Comparison of ENCODE assay signal across 13 mouse cellular contexts in genomic region chr3:98050492-98051406, GRCm38 (mm10). TPM values are rescaled to one million over a fixed set of nuclear protein-coding genes. Genes with fewer than 3 reads are reported as not detected.
DNase-seq lines count a peak whose midpoint lies in the region; ATAC-seq and TF ChIP-seq lines count a peak whose summit lies in the region.
"Had no signal": no experiment of that assay in that cellular context is flagged by ENCODE, and none has a peak within 500 bp of the region (broad histone marks: within the 10 kb centered on the region; RNA-seq: fewer than 3 reads in every experiment).

No protein-coding gene starts in this region.

- no peaks in the 10 kb centered on the region for H3K36me3 ChIP-seq in midbrain, embryonic 13.5 days
- no peaks in the 10 kb centered on the region for H3K36me3 ChIP-seq in midbrain, embryonic 16.5 days (ENCODE audit: control insufficient read depth, insufficient read depth, low read length)
- H3K36me3 ChIP-seq in hindbrain, postnatal 0 days (ENCODE audit: insufficient read depth, low read length), result no peaks in the 10 kb centered on the region

- no peaks in the 10 kb centered on the region for H3K27me3 ChIP-seq in midbrain, embryonic 13.5 days
- no peaks in the 10 kb centered on the region for H3K27me3 ChIP-seq in midbrain, embryonic 16.5 days (ENCODE audit: control insufficient read depth, insufficient read depth, low read depth, low read length)
- no peaks in the 10 kb centered on the region for H3K27me3 ChIP-seq in hindbrain, postnatal 0 days (ENCODE audit: insufficient read depth, low read length)

- no peak overlapping the region for H3K27ac ChIP-seq in midbrain, embryonic 13.5 days
- no peak overlapping the region for H3K27ac ChIP-seq in midbrain, embryonic 16.5 days (ENCODE audit: low read length)
- H3K27ac ChIP-seq in hindbrain, postnatal 0 days, result no peak overlapping the region

- 37% methylated on average over 14 of the region's 14 CpGs for WGBS in midbrain, embryonic 13.5 days
- 36% methylated on average over 14 of the region's 14 CpGs for WGBS in midbrain, embryonic 16.5 days
- 45% methylated on average over 14 of the region's 14 CpGs for WGBS in hindbrain, postnatal 0 days

- no peak for TF ChIP-seq CTCF in hindbrain, postnatal 0 days (IDR thresholded peaks at IDR 0.05; ENCODE audit: low read depth)

- peak; percentile 48 for ATAC-seq in midbrain, embryonic 13.5 days
- no peak for ATAC-seq in midbrain, embryonic 16.5 days
- peak; percentile 67 for ATAC-seq in hindbrain, postnatal 0 days

- H3K4me3 ChIP-seq in midbrain, embryonic 13.5 days (replicated peaks), result no peak overlapping the region
- H3K4me3 ChIP-seq in midbrain, embryonic 16.5 days (ENCODE audit: low read depth, low read length), result no peak overlapping the region
- H3K4me3 ChIP-seq in hindbrain, postnatal 0 days (ENCODE audit: low read length), result no peak overlapping the region

- H3K4me2 ChIP-seq in midbrain, embryonic 13.5 days (replicated peaks), result no peak overlapping the region
- H3K4me2 ChIP-seq in midbrain, embryonic 16.5 days (ENCODE audit: low read length), result no peak overlapping the region
- no peak overlapping the region for H3K4me2 ChIP-seq in hindbrain, postnatal 0 days (ENCODE audit: low read depth, low read length)
- H3K4me2 ChIP-seq: heart, embryonic 11.5 days; lung, embryonic 14.5 days had no signal

- peaks cover 33% of the 10 kb centered on the region for H3K4me1 ChIP-seq in midbrain, embryonic 13.5 days (replicated peaks)
- H3K4me1 ChIP-seq in midbrain, embryonic 16.5 days (ENCODE audit: control insufficient read depth, insufficient read depth, low read length), result peaks cover 11% of the 10 kb centered on the region; the same call in 1 of the 2 replicates
- H3K4me1 ChIP-seq in hindbrain, postnatal 0 days (ENCODE audit: insufficient read depth, low read length), result peaks cover 27% of the 10 kb centered on the region

- H3K9me3 ChIP-seq in midbrain, embryonic 13.5 days, result no peaks in the 10 kb centered on the region
- H3K9me3 ChIP-seq in midbrain, embryonic 16.5 days (replicated peaks; ENCODE audit: control insufficient read depth, low read length, poor library complexity, severe bottlenecking), result no peaks in the 10 kb centered on the region
- no peaks in the 10 kb centered on the region for H3K9me3 ChIP-seq in hindbrain, postnatal 0 days (ENCODE audit: low read length)

- peak; percentile 91 for DNase-seq in heart, adult 11 months
- no peak for DNase-seq in heart, postnatal 4 days
- DNase-seq in hindbrain, postnatal 0 days (ENCODE audit: low spot score), result peak; percentile 51
- DNase-seq in spleen, postnatal 36 days (ENCODE audit: low spot score in 2 of 2), result no peak
- DNase-seq in heart, adult 8-10 months (ENCODE audit: low spot score), result no peak
- DNase-seq: kidney, postnatal 4 days; layer of hippocampus, postnatal 36 days; lung, embryonic 14.5 days; right cerebral cortex, postnatal 4 days; thymus, postnatal 14 days had no signal

- H3K9ac ChIP-seq in midbrain, embryonic 13.5 days (replicated peaks), result no peak overlapping the region
- H3K9ac ChIP-seq in midbrain, embryonic 16.5 days (ENCODE audit: low read depth, low read length), result no peak overlapping the region
- no peak overlapping the region for H3K9ac ChIP-seq in hindbrain, postnatal 0 days (replicated peaks; ENCODE audit: low read length)
- H3K9ac ChIP-seq: lung, embryonic 14.5 days had no signal

RNA-seq across cellular contexts. Expression of gene Notch2, which starts 37.4 kb away (rescaled TPM):
- 10 to 100 TPM; 38.5 to 40.1 TPM for total RNA-seq in heart, postnatal 4 days (2021)
- polyA plus RNA-seq in midbrain, embryonic 13.5 days (2015; fragmentation: Nextera tagmentation; extraction: Ambion mirVana), result 9.0 and 10.0 TPM in 2 replicates
- polyA plus RNA-seq in midbrain, embryonic 16.5 days (2015; fragmentation: Nextera tagmentation; extraction: Ambion mirVana), result 6.6 and 7.0 TPM in 2 replicates
- 37.7 and 44.9 TPM in 2 replicates for total RNA-seq in hindbrain, postnatal 0 days (2014; rRNA removed)
- 9.5 and 9.9 TPM in 2 replicates for polyA plus RNA-seq in hindbrain, postnatal 0 days (2015; fragmentation: Nextera tagmentation; extraction: Ambion mirVana)
- 10 to 100 TPM; 15.1 to 20.0 (median 15.4) TPM for total RNA-seq in heart, adult 8-10 months (2022)

Comparison
In these comparisons a context has a peak if more than half of its experiments do, and no peak if none do; other contexts are left out.
1. DNase-seq: peak in heart, adult 11 months (single experiment) and hindbrain, postnatal 0 days (single experiment); none in heart, postnatal 4 days (single experiment), spleen, postnatal 36 days (0 of 2) and heart, adult 8-10 months (single experiment).